Mouse (Mus musculus): ENCODE measurements around the gene Mettl7a1.
"Not testable (repeated sequence)": the region's sequence is repeated elsewhere in the genome, so short reads cannot be mapped to it uniquely, and the experiment has no call there.

Mettl7a1 gene

GRCm38 (mm10) chr15:100304019-100304991 lies at the start of gene Mettl7a1:
TSS of gene Mettl7a1 (plus strand) at chr15:100304140.
- in situ Hi-C loops (cut with MboI; ENCODE audit: low pct_unique_long_range_greater_than_20kb in 1 of 2, low sequenced_read_pairs in 2 of 2, unreplicated experiment in 1 of 2), result loop anchor here (10.0 to 25.0 kb wide), 2 partner anchors 60 to 267 kb away; partner anchors contain the start of gene Dip2b (in 1 of the 2)

GRCm38 (mm10) chr15:100256386-100256785 lies 47.6 kb upstream of the Mettl7a1 start:
- in situ Hi-C loops (cut with MboI; ENCODE audit: low pct_unique_long_range_greater_than_20kb in 1 of 2, low sequenced_read_pairs in 2 of 2, unreplicated experiment in 1 of 2), result no loop called here

- in situ Hi-C loops (cut with MboI; ENCODE audit: low pct_unique_long_range_greater_than_20kb in 1 of 2, low sequenced_read_pairs in 2 of 2, unreplicated experiment in 1 of 2), result no loop called here
Observed at GRCm38 (mm10) chr15:100257305-100257704, 46.6 kb upstream of the Mettl7a1 start.

DNA sequence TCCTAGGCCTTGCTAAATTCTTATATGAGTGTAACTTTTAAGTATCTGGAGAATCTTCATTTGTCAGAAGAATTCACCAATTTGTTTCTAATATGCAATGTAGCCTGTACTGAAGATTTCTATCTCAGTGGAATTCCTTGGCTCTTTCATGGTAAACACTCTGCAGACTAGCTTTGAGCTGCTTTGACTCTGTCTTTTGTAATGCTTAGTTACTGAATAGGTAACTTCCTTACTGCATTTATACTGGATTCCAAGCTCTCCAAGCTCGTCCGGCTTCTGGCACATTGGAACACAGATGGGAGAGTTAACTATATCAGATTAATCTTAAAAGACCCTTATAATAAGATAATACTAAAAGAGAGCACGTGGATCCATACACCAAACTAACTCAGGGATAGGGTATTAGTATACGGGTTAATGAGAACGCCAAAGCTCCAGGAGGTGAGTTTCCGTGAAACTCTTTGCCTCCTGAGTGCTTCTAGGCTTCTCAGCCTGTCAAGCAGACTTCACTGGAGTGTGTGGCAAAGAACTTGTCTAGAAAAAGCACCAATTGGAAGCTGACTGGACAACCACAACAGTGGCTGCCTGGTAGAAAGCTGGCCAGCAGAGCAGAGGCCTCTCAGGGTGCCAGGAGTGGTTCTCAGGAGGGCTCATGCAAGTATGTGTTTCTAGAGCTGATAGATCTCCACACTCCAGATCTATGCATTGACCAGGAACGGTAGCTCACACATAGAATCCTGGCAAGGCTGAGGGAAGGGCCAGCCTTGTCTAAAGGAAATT lies 45.1 kb upstream of the Mettl7a1 start:
- in situ Hi-C loops (cut with MboI; ENCODE audit: low pct_unique_long_range_greater_than_20kb in 1 of 2, low sequenced_read_pairs in 2 of 2, unreplicated experiment in 1 of 2), result no loop called here

DNA sequence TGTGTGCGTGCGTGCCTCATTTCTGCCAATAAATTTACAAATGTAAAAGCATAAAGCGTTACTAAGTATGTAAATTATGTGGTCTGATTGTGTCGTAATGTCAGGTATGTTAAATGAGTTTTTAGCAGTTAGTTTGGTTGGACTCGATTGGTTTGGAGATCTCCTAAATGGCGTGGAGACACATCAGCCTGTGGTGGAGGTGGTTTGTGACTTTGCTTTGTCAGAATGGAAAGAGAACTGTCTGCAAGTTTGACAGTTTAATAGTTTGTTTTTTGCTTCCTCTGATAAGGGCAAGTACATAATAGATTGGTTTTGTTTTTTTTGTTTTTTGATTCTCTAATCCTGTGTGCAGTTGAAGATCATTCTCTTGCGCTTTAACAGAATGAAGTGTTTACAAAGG lies 43.6 kb upstream of the Mettl7a1 start:
- in situ Hi-C loops (cut with MboI; ENCODE audit: low pct_unique_long_range_greater_than_20kb in 1 of 2, low sequenced_read_pairs in 2 of 2, unreplicated experiment in 1 of 2), result not testable (repeated sequence)

DNA sequence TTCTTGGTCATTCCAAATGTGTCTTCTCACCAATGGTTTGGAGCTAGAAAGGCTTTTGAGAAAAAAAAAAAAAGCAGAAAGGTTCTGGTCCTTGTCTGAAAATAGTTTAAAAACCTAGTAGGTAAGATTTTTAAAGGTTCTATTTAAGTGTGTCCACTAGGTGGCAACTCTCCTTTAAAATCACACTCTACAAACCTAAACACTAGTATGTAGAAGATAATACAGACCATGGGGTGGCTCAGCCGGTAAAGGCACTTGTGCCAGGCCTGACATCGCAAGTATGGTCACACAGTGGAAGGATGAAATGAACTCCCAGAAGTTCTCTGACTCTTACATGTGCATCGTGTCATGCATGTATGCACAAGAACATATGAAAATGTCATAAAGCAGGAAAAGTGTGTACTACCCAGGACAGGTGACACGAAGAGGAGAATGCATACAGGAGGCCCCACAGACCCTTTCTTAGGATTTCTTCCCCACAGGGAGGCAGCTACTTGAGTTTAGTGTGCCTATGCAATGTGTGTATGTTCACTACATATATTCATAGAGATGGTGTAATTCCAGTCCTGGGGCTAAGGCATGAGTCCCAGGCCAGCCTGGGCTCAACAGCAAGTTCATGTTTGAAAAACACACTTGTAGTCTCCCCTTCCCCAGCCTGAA lies 40.6 kb upstream of the Mettl7a1 start:
- in situ Hi-C loops (cut with MboI; ENCODE audit: low pct_unique_long_range_greater_than_20kb in 1 of 2, low sequenced_read_pairs in 2 of 2, unreplicated experiment in 1 of 2), result no loop called here

GRCm38 (mm10) chr15:100265586-100266325 lies 38.2 kb upstream of the Mettl7a1 start:
- in situ Hi-C loops (cut with MboI; ENCODE audit: low pct_unique_long_range_greater_than_20kb in 1 of 2, low sequenced_read_pairs in 2 of 2, unreplicated experiment in 1 of 2), result loop anchor here in 1 of 2 experiments (5.0 kb wide), 1 partner anchor 33 kb away; no protein-coding TSS in a partner anchor

- in situ Hi-C loops (cut with MboI; ENCODE audit: low pct_unique_long_range_greater_than_20kb in 1 of 2, low sequenced_read_pairs in 2 of 2, unreplicated experiment in 1 of 2), result loop anchor here in 1 of 2 experiments (5.0 kb wide), 1 partner anchor 37 kb away; no protein-coding TSS in a partner anchor
Observed at GRCm38 (mm10) chr15:100268916-100269315, 35.0 kb upstream of the Mettl7a1 start.

DNA sequence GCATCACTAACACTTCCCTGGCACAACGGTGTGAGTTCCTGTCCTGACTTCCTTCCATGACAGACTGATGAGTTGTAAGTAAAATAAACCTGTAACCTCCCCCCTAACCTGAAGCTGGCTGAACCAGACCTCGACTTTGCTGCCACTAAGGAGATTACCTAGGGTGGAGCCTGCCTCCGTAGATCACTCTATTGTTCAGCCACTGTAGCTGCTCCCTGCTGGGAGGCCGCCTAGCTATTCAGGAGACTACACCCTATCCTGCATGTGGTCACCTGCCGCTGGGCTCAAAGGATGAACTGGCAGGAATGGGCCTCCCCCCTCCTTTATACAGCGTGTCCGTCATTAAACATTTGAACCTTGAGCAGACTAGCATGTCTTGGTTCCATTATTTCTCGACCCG lies 34.2 kb upstream of the Mettl7a1 start:
- in situ Hi-C loops (cut with MboI; ENCODE audit: low pct_unique_long_range_greater_than_20kb in 1 of 2, low sequenced_read_pairs in 2 of 2, unreplicated experiment in 1 of 2), result loop anchor here in 1 of 2 experiments (5.0 kb wide), 1 partner anchor 37 kb away; no protein-coding TSS in a partner anchor

DNA sequence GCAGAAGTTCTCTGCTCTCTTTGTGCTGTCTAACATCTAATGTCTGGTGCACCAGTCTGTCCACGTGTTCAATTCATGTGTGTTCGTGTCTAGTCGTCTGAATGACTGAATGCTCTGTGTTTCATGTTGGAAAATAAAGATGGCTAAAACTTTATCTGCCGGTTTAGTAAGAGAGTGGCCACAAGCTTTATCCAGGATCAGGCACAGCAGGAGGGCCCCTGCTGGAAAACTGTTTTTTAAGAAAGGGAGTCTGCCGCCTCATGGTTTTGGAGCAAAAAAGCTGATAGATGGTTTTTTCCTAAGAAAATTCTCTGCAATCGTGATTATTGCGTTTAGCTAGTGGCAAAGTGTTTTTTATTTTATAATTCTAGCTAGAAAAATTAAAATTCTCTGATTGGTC lies 33.3 kb upstream of the Mettl7a1 start:
- in situ Hi-C loops (cut with MboI; ENCODE audit: low pct_unique_long_range_greater_than_20kb in 1 of 2, low sequenced_read_pairs in 2 of 2, unreplicated experiment in 1 of 2), result not testable (repeated sequence)

- in situ Hi-C loops (cut with MboI; ENCODE audit: low pct_unique_long_range_greater_than_20kb in 1 of 2, low sequenced_read_pairs in 2 of 2, unreplicated experiment in 1 of 2), result no loop called here
Observed at GRCm38 (mm10) chr15:100271411-100271810, 32.5 kb upstream of the Mettl7a1 start.

DNA sequence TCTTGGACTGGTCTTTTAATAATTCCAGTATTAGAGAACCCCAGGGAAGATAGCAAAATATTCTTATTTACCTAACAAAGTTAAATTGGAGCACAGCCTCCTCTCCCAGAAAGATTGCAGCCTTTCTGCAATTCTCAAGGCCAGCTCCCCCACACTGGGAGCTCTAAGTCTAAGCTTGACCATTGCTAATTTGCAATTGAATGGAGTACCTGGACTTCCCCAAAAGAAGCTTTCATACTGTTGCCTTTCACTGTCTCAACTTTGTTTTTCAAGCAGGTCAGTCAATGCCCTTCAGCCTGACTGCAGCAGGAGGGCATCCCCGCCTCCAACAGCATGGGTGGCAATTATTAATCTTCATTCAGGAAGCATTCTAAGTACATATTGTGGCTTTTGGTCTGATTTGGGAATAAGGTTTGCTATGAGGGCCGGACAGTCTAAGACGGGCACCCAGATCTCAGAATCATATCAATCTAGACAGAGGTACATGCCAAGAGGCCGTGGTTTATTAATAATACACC lies 30.1 kb upstream of the Mettl7a1 start:
- in situ Hi-C loops (cut with MboI; ENCODE audit: low pct_unique_long_range_greater_than_20kb in 1 of 2, low sequenced_read_pairs in 2 of 2, unreplicated experiment in 1 of 2), result not testable (repeated sequence)

- in situ Hi-C loops (cut with MboI; ENCODE audit: low pct_unique_long_range_greater_than_20kb in 1 of 2, low sequenced_read_pairs in 2 of 2, unreplicated experiment in 1 of 2), result no loop called here
Observed at GRCm38 (mm10) chr15:100274790-100275559, 29.0 kb upstream of the Mettl7a1 start.

- in situ Hi-C loops (cut with MboI; ENCODE audit: low pct_unique_long_range_greater_than_20kb in 1 of 2, low sequenced_read_pairs in 2 of 2, unreplicated experiment in 1 of 2), result no loop called here
Observed at GRCm38 (mm10) chr15:100276403-100276802, 27.5 kb upstream of the Mettl7a1 start.

- in situ Hi-C loops (cut with MboI; ENCODE audit: low pct_unique_long_range_greater_than_20kb in 1 of 2, low sequenced_read_pairs in 2 of 2, unreplicated experiment in 1 of 2), result no loop called here
Observed at GRCm38 (mm10) chr15:100277586-100277985, 26.4 kb upstream of the Mettl7a1 start.

DNA sequence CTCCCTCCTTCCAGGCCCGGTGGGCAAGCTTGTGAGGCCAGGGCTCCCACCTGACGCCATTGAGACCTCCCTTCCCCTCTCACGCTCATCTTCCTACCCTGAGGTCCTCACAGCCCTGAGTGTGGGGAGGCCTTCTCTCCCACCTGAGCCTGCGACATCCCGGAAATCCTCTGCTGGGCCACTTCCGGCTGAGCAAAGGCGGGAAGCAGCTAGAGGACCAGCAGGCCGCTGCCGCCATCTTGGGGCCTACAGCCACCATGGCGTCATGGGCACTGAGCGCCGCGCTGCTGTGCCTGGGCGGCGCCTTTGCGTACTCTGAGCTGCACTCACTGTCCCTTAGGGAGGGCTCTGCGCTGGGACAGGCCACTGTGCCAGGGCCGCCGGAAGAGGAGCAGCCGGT lies 23.3 kb upstream of the Mettl7a1 start, which contains the start of gene Tmprss12:
Tmprss12 (plus strand) TSS at position 212 of the 400 bp plus-strand sequence.
- in situ Hi-C loops (cut with MboI; ENCODE audit: low pct_unique_long_range_greater_than_20kb in 1 of 2, low sequenced_read_pairs in 2 of 2, unreplicated experiment in 1 of 2), result no loop called here

- in situ Hi-C loops (cut with MboI; ENCODE audit: low pct_unique_long_range_greater_than_20kb in 1 of 2, low sequenced_read_pairs in 2 of 2, unreplicated experiment in 1 of 2), result no loop called here
Observed at GRCm38 (mm10) chr15:100288980-100289379, 15.0 kb upstream of the Mettl7a1 start.

All from mouse embryonic stem cell (cell line).